Mouse (Mus musculus) ES-E14 (cell line): ENCODE results near the gene Ptprs. TPM values are rescaled to one million over a fixed set of nuclear protein-coding genes. Genes with fewer than 3 reads are reported as not detected.

ENCODE experiments used
- DNase-seq: peaks from one replicate; pipeline ENCODE4 v3.0.0-alpha.2; 2013; ENCODE audit warnings: low read depth, low spot score
- H3K27ac ChIP-seq: 2 replicates; pipeline ENCODE4 v1.5.1; 2012; ENCODE audit warnings: low read depth, mild to moderate bottlenecking, low read length, moderate library complexity, mixed read lengths; ENCODE audit not compliant: poor library complexity, insufficient read depth, severe bottlenecking
- H3K36me3 ChIP-seq: 2 replicates; pipeline ENCODE4 v1.6.1; 2012; ENCODE audit warnings: mild to moderate bottlenecking, low read length, moderate library complexity, mixed read lengths; ENCODE audit not compliant: control insufficient read depth, poor library complexity, insufficient read depth, severe bottlenecking
- H3K4me1 ChIP-seq, 2 experiments: fragments of 150-350 bp in 1 of 2; sonication (generic) in 1 of 2; 2 replicates each; pipeline ENCODE4 v1.6.1; 2012; ENCODE audit warnings: low read length in 2 of 2, mild to moderate bottlenecking in 1 of 2, mixed read lengths in 1 of 2; ENCODE audit not compliant: control insufficient read depth in 2 of 2, insufficient read depth in 2 of 2, poor library complexity in 1 of 2
- H3K4me3 ChIP-seq, 2 experiments: fragments of 150-350 bp in 1 of 2; sonication (generic) in 1 of 2; 2 replicates each; pipeline ENCODE4 v1.5.1; 2012; ENCODE audit warnings: low read length in 2 of 2, low read depth in 1 of 2, mild to moderate bottlenecking in 1 of 2, mixed read lengths in 1 of 2; ENCODE audit not compliant: insufficient read depth in 1 of 2, poor library complexity in 1 of 2, severe bottlenecking in 1 of 2
- H3K9ac ChIP-seq: 2 replicates; pipeline ENCODE4 v1.6.1; 2012; ENCODE audit warnings: low read depth, mild to moderate bottlenecking, low read length, mixed read lengths; ENCODE audit not compliant: poor library complexity, insufficient read depth, severe bottlenecking
- H3K9me3 ChIP-seq: fragments of 150-350 bp; sonication (generic); 2 replicates; pipeline ENCODE4 v1.6.1; 2012; ENCODE audit warnings: low read depth, mild to moderate bottlenecking, low read length; ENCODE audit not compliant: control insufficient read depth, insufficient read depth
- CHD2 ChIP-seq: IDR thresholded peaks from 2 replicates; pipeline ENCODE4 v1.6.1; 2014; ENCODE audit warnings: mild to moderate bottlenecking, low read depth, low read length, inconsistent platforms
- HCFC1 ChIP-seq: IDR thresholded peaks from 2 replicates; pipeline ENCODE4 v1.6.1; 2012; ENCODE audit warnings: low read length, inconsistent platforms, borderline replicate concordance; ENCODE audit not compliant: insufficient read depth
- MAFK ChIP-seq: IDR thresholded peaks from 2 replicates; pipeline ENCODE4 v1.6.1; 2014; ENCODE audit warnings: mild to moderate bottlenecking, low read depth, low read length, inconsistent platforms; ENCODE audit not compliant: insufficient read depth
- ZC3H11A ChIP-seq: IDR thresholded peaks from 2 replicates; pipeline ENCODE4 v1.6.1; 2012; ENCODE audit warnings: low read depth, mild to moderate bottlenecking, inconsistent platforms, low read length, borderline replicate concordance
- ZNF384 ChIP-seq: IDR thresholded peaks from 2 replicates; pipeline ENCODE4 v1.6.1; 2012; ENCODE audit warnings: low read depth, low read length, inconsistent platforms
- in situ Hi-C, 2 experiments: fragments of 600-800 bp; cut with MboI; formaldehyde crosslinking; loops; one replicate each; pipeline ENCODE4 v1.15.1; 2025; ENCODE audit warnings: low sequenced_read_pairs in 2 of 2, inconsistent platforms in 1 of 2; ENCODE audit not compliant: unreplicated experiment in 2 of 2
- total RNA-seq: library from RNA; depleted of rRNA; stranded (reverse); fragments of 300-350 nt; gene quantifications from 2 replicates; pipeline ENCODE4 v1.2.3, GENCODE M21; 2012

The Ptprs gene
- total RNA-seq, 1 experiment = 128 TPM

DNA sequence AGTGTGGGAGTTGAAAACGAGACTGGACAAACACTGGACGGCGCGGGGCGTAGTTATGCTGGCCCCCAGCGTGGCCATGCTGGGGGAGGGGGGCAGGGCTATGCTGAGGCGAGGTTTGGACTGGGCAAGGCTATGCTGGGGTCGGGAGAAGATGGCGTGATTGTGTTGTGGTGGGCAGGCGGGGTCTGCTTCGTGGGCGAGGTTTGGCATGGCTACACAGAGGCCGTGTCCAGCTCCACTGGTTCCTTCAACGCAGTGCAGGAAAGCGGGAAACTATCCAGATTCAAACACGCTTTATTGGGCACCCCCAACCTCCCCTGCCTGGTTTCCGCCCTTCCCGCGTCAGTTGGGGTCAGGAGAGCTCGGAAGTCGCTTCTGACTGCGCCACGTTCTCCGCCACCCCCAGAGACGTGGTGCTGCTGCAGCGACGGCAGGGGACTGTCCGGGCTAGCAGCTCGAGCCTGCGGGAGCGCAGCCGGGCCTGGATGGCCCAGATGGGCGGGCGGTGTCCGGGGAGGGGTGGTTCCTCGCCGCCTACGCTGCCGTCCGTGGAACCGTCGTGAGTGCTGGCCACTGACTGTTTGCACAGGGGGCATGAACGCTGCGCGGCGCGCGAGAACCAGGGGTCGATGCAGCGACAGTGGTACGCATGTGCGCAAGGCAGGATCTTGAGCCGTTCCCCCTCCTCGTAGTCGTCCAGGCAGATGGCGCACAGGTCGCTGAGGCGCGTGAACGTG lies 34.9 kb upstream of the Ptprs start:
- Histone ChIP-seq H3K9ac (peak overlapping the region; percentile 23), H3K27ac (no peak overlapping the region), H3K9me3 (no peaks in the 10 kb centered on the region), H3K4me1 (peaks cover 3 to 15% of the 10 kb centered on the region in 2 experiments; a peak in 3 of 4 replicates), H3K36me3 (no peaks in the 10 kb centered on the region), H3K4me3 (peak overlapping the region; percentile 52 to 56; a peak in 3 of 4 replicates)
- no peak for DNase-seq
- in situ Hi-C loops = no loop called here
- TF ChIP-seq MAFK (no peak), HCFC1 (no peak)

- TF ChIP-seq HCFC1 (no peak), MAFK (no peak), ZNF384 (no peak), ZC3H11A (no peak), CHD2 (no peak)
- Histone ChIP-seq H3K9me3 (no peaks in the 10 kb centered on the region), H3K9ac (no peak overlapping the region), H3K4me3 (peak overlapping the region; percentile 7 to 16; a peak in 2 of 4 replicates), H3K27ac (no peak overlapping the region), H3K4me1 (peaks cover under 1 to 15% of the 10 kb centered on the region in 2 experiments; a peak in 3 of 4 replicates), H3K36me3 (no peaks in the 10 kb centered on the region)
- in situ Hi-C loops = no loop called here
- DNase-seq = no peak
Measured at GRCm38 (mm10) chr17:56510473-56510969, 34.2 kb upstream of the Ptprs start.

GRCm38 (mm10) chr17:56509707-56510472 lies 33.6 kb upstream of the Ptprs start:
- Histone ChIP-seq H3K4me1 (peaks cover 3 to 13% of the 10 kb centered on the region in 2 experiments; a peak in 3 of 4 replicates), H3K36me3 (no peaks in the 10 kb centered on the region), H3K27ac (no peak overlapping the region), H3K4me3 (peak overlapping the region; percentile 48 to 64), H3K9ac (no peak overlapping the region), H3K9me3 (no peaks in the 10 kb centered on the region)
- in situ Hi-C loops = no loop called here
- DNase-seq = no peak
- TF ChIP-seq ZC3H11A = no peak
- TF ChIP-seq ZNF384 = no peak
- no peak for TF ChIP-seq MAFK
- TF ChIP-seq HCFC1 = no peak
- TF ChIP-seq CHD2 = no peak

DNA sequence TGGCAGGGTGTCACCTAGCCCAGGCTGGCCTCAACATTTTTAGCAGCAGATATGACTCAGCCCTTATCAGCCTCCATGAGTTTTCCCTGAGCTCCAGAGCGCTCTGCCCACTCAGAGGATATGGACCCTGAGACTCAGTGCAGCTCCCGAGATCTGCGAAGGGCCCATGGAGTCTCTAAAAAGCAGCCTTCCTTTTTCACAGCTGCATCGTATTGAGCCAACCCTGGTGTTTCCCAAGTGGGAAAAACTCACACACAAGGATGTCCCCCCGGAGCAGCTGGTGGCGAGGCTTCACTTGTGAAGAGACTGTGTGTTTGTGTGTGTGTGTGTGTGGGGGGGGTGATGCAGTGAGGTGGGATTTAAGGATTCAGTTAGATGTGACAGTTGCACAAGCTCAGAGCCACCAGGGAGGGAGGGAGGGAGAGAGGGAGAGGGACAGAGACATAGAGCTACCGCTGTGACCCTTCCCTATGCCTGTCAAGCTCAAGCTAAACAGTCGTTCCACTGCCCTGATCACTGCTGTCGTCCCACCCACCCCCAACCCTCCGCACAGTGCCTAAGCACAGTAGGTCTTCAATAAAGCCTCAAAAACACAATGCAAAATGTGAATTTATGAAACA lies 32.8 kb upstream of the Ptprs start:
- TF ChIP-seq ZNF384 (no peak), HCFC1 (no peak), MAFK (no peak), ZC3H11A (no peak), CHD2 (no peak)
- H3K27ac ChIP-seq = no peak overlapping the region

More for the DNA sequence above, 32.8 kb upstream of the Ptprs start:
- H3K9ac ChIP-seq = no peak overlapping the region
- in situ Hi-C loops = no loop called here
- DNase-seq = no peak
- no peaks in the 10 kb centered on the region for H3K9me3 ChIP-seq
- peaks cover 3 to 12% of the 10 kb centered on the region in 2 experiments; a peak in 3 of 4 replicates for H3K4me1 ChIP-seq
- H3K36me3 ChIP-seq = no peaks in the 10 kb centered on the region
- peak overlapping the region; percentile 48 to 64 for H3K4me3 ChIP-seq
